Mouse (Mus musculus): Measurements from ENCODE around the gene Hist1h2ae. TPM values are rescaled to one million over a fixed set of nuclear protein-coding genes. Genes with fewer than 3 reads are reported as not detected.

The Hist1h2ae gene
- 174 and 210 TPM in 2 replicates for polyA plus RNA-seq (2012; rRNA removed)

GRCm38 (mm10) chr13:23571022-23571503, at the start of gene Hist1h2ae, which contains the start of gene Hist1h2bg:
Hist1h2ae (minus strand) TSS chr13:23571220.
Hist1h2bg (plus strand) TSS chr13:23571396.
- peak; percentile 76 for DNase-seq
- Histone ChIP-seq H3K4me3 (ENCODE audit: control insufficient read depth, insufficient read depth, low read length) (peak within 1 kb of the TSS; percentile 94), H3K4me1 (replicated peaks; ENCODE audit: control insufficient read depth, insufficient read depth, low read length) (peaks cover 3% of the 10 kb centered on the region), H3K36me3 (ENCODE audit: control insufficient read depth, insufficient read depth, low read length) (no peaks in the 10 kb centered on the region), H3K27ac (ENCODE audit: control insufficient read depth, insufficient read depth, low read length) (peak within 1 kb of the TSS; percentile 100), H3K27me3 (ENCODE audit: control insufficient read depth, insufficient read depth, low read length) (no peaks in the 10 kb centered on the region)
- under 1% methylated on average over 18 of the region's 18 CpGs for WGBS
- no peak for TF ChIP-seq POLR2A (IDR thresholded peaks at IDR 0.05; ENCODE audit: control insufficient read depth, extremely low read depth, insufficient read depth, low read length, poor library complexity)
- no peak for TF ChIP-seq CTCF (IDR thresholded peaks at IDR 0.05; ENCODE audit: borderline replicate concordance, control insufficient read depth, extremely low read depth, insufficient read depth, low read length, poor library complexity)

GRCm38 (mm10) chr13:23620056-23620732, 49.2 kb upstream of the Hist1h2ae start:
- Histone ChIP-seq H3K36me3 (ENCODE audit: control insufficient read depth, insufficient read depth, low read length) (no peaks in the 10 kb centered on the region), H3K27ac (ENCODE audit: control insufficient read depth, insufficient read depth, low read length) (peak overlapping the region; percentile 96), H3K4me3 (ENCODE audit: control insufficient read depth, insufficient read depth, low read length) (peak overlapping the region; percentile 58), H3K27me3 (ENCODE audit: control insufficient read depth, insufficient read depth, low read length) (no peaks in the 10 kb centered on the region), H3K4me1 (replicated peaks; ENCODE audit: control insufficient read depth, insufficient read depth, low read length) (peaks cover 2% of the 10 kb centered on the region; the same call in 1 of the 2 replicates)
- no peak for DNase-seq
- TF ChIP-seq POLR2A (IDR thresholded peaks at IDR 0.05; ENCODE audit: control insufficient read depth, extremely low read depth, insufficient read depth, low read length, poor library complexity) (no peak), CTCF (IDR thresholded peaks at IDR 0.05; ENCODE audit: borderline replicate concordance, control insufficient read depth, extremely low read depth, insufficient read depth, low read length, poor library complexity) (no peak)
- WGBS = 21% methylated on average over 12 of the region's 12 CpGs

- no peaks in the 10 kb centered on the region for H3K27me3 ChIP-seq (ENCODE audit: control insufficient read depth, insufficient read depth, low read length)
- DNase-seq = no peak
- TF ChIP-seq POLR2A (IDR thresholded peaks at IDR 0.05; ENCODE audit: control insufficient read depth, extremely low read depth, insufficient read depth, low read length, poor library complexity) (no peak), CTCF (IDR thresholded peaks at IDR 0.05; ENCODE audit: borderline replicate concordance, control insufficient read depth, extremely low read depth, insufficient read depth, low read length, poor library complexity) (no peak)
- no peak overlapping the region for H3K27ac ChIP-seq (ENCODE audit: control insufficient read depth, insufficient read depth, low read length)
- no peaks in the 10 kb centered on the region for H3K36me3 ChIP-seq (ENCODE audit: control insufficient read depth, insufficient read depth, low read length)
- WGBS = 95% methylated on average over 3 of the region's 3 CpGs
- no peak overlapping the region for H3K4me3 ChIP-seq (ENCODE audit: control insufficient read depth, insufficient read depth, low read length)
- no peaks in the 10 kb centered on the region for H3K4me1 ChIP-seq (replicated peaks; ENCODE audit: control insufficient read depth, insufficient read depth, low read length)
Observed at GRCm38 (mm10) chr13:23611638-23612037, 40.6 kb upstream of the Hist1h2ae start.

GRCm38 (mm10) chr13:23610393-23610792, 39.4 kb upstream of the Hist1h2ae start:
- Histone ChIP-seq H3K27ac (ENCODE audit: control insufficient read depth, insufficient read depth, low read length) (no peak overlapping the region), H3K36me3 (ENCODE audit: control insufficient read depth, insufficient read depth, low read length) (no peaks in the 10 kb centered on the region), H3K4me1 (replicated peaks; ENCODE audit: control insufficient read depth, insufficient read depth, low read length) (no peaks in the 10 kb centered on the region), H3K27me3 (ENCODE audit: control insufficient read depth, insufficient read depth, low read length) (no peaks in the 10 kb centered on the region), H3K4me3 (ENCODE audit: control insufficient read depth, insufficient read depth, low read length) (no peak overlapping the region)
- 89% methylated on average over 2 of the region's 2 CpGs for WGBS
- DNase-seq = no peak
- TF ChIP-seq CTCF (IDR thresholded peaks at IDR 0.05; ENCODE audit: borderline replicate concordance, control insufficient read depth, extremely low read depth, insufficient read depth, low read length, poor library complexity) = no peak
- no peak for TF ChIP-seq POLR2A (IDR thresholded peaks at IDR 0.05; ENCODE audit: control insufficient read depth, extremely low read depth, insufficient read depth, low read length, poor library complexity)

GRCm38 (mm10) chr13:23609844-23610243, 38.8 kb upstream of the Hist1h2ae start:
- H3K4me1 ChIP-seq (replicated peaks; ENCODE audit: control insufficient read depth, insufficient read depth, low read length) = no peaks in the 10 kb centered on the region
- no peaks in the 10 kb centered on the region for H3K36me3 ChIP-seq (ENCODE audit: control insufficient read depth, insufficient read depth, low read length)
- H3K4me3 ChIP-seq (ENCODE audit: control insufficient read depth, insufficient read depth, low read length) = no peak overlapping the region
- no peak overlapping the region for H3K27ac ChIP-seq (ENCODE audit: control insufficient read depth, insufficient read depth, low read length)
- H3K27me3 ChIP-seq (ENCODE audit: control insufficient read depth, insufficient read depth, low read length) = no peaks in the 10 kb centered on the region
- no peak for DNase-seq
- TF ChIP-seq POLR2A (IDR thresholded peaks at IDR 0.05; ENCODE audit: control insufficient read depth, extremely low read depth, insufficient read depth, low read length, poor library complexity) (no peak), CTCF (IDR thresholded peaks at IDR 0.05; ENCODE audit: borderline replicate concordance, control insufficient read depth, extremely low read depth, insufficient read depth, low read length, poor library complexity) (no peak)

- Histone ChIP-seq H3K4me3 (ENCODE audit: control insufficient read depth, insufficient read depth, low read length) (no peak overlapping the region), H3K27me3 (ENCODE audit: control insufficient read depth, insufficient read depth, low read length) (no peaks in the 10 kb centered on the region), H3K4me1 (replicated peaks; ENCODE audit: control insufficient read depth, insufficient read depth, low read length) (no peaks in the 10 kb centered on the region), H3K27ac (ENCODE audit: control insufficient read depth, insufficient read depth, low read length) (no peak overlapping the region), H3K36me3 (ENCODE audit: control insufficient read depth, insufficient read depth, low read length) (no peaks in the 10 kb centered on the region)
- no peak for TF ChIP-seq CTCF (IDR thresholded peaks at IDR 0.05; ENCODE audit: borderline replicate concordance, control insufficient read depth, extremely low read depth, insufficient read depth, low read length, poor library complexity)
- no peak for TF ChIP-seq POLR2A (IDR thresholded peaks at IDR 0.05; ENCODE audit: control insufficient read depth, extremely low read depth, insufficient read depth, low read length, poor library complexity)
- WGBS = 89% methylated on average over 4 of the region's 4 CpGs
- DNase-seq = no peak
Observed at GRCm38 (mm10) chr13:23609209-23609608, 38.2 kb upstream of the Hist1h2ae start.

All from thymus, adult 2 months (tissue).